Mouse (Mus musculus): Measurements from ENCODE around the gene Cwc22. TPM values are rescaled to one million over a fixed set of nuclear protein-coding genes. Genes with fewer than 3 reads are reported as not detected.

Gene Cwc22
- polyA plus RNA-seq, 1 experiment = 4.9 TPM

DNA sequence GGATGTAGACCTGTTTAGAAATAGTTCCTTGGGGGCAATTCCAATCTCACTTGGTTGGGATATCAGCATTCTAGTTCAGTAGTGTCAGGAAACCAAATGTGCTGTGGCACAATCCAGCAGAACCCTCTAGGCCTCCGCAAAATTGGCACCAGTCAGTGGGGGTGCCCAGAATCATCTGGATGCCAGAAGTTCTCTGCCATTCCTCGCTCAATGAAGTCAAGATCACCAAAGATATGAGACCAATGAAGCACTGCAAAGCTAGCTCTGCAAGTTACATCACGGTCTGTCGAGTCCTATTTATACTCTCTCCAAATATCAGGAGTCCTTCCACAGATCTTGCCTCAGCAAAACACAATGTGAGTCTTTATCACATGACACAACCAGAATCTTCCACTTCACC, 35.7 kb upstream of the Cwc22 start:
- Histone ChIP-seq H3K4me3 (replicated peaks) (no peak overlapping the region), H3K4me1 (ENCODE audit: control insufficient read depth) (no peaks in the 10 kb centered on the region), H3K27me3 (ENCODE audit: control insufficient read depth) (no peaks in the 10 kb centered on the region; the same call in 1 of the 2 replicates), H3K36me3 (ENCODE audit: control insufficient read depth) (no peaks in the 10 kb centered on the region), H3K9me3 (ENCODE audit: control insufficient read depth, low read length) (peaks cover 24% of the 10 kb centered on the region)
- TF ChIP-seq TAL1 (IDR thresholded peaks at IDR 0.05; ENCODE audit: low read length) = no peak
- TF ChIP-seq GATA1 (IDR thresholded peaks at IDR 0.05; ENCODE audit: low read length) = no peak

DNA sequence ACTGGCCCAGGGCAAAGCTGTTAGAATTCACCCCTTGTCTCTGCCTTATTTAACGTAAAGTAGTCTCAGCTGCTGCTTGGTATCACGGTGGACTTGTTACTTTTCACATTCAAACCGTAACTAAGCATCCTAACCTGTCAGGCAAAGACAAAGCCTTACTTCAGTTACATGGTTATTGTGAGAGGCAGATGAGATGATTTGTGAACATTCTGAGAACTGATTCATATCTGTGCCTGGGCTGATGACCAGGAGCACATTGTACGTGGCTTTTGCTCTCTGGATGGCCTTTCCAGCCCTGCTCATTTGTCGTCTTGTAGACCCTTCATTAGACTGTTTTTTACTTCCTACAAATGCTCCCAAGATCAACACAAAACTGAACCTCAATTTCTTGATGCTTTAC, 34.5 kb upstream of the Cwc22 start:
- Histone ChIP-seq H3K36me3 (ENCODE audit: control insufficient read depth) (no peaks in the 10 kb centered on the region), H3K27me3 (ENCODE audit: control insufficient read depth) (no peaks in the 10 kb centered on the region; the same call in 1 of the 2 replicates), H3K9me3 (ENCODE audit: control insufficient read depth, low read length) (peaks cover 32% of the 10 kb centered on the region), H3K4me1 (ENCODE audit: control insufficient read depth) (no peaks in the 10 kb centered on the region; the same call in 1 of the 2 replicates), H3K4me3 (replicated peaks) (no peak overlapping the region)
- no peak for TF ChIP-seq GATA1 (IDR thresholded peaks at IDR 0.05; ENCODE audit: low read length)
- no peak for TF ChIP-seq TAL1 (IDR thresholded peaks at IDR 0.05; ENCODE audit: low read length)

DNA sequence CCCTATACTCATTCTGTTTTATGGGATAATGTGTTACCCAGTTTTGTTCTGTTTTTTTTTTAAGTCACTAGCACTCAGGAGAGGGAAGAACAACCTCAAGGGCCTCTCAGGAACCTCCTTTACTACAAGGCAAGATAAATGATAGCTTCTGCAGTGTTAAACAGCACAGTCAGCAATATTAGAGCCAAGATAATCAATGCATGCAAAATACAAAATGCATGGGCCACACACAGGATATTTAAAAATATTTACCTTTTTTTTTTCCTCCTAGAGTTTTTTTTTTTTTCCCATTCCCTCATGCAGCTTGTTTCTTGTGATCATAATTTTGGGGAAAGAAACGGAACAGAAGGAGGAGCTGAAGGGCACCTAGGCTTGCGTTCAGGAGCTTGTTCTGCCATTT, 33.3 kb upstream of the Cwc22 start:
- H3K36me3 ChIP-seq (ENCODE audit: control insufficient read depth) = no peaks in the 10 kb centered on the region
- H3K9me3 ChIP-seq (ENCODE audit: control insufficient read depth, low read length) = peaks cover 32% of the 10 kb centered on the region

DNA sequence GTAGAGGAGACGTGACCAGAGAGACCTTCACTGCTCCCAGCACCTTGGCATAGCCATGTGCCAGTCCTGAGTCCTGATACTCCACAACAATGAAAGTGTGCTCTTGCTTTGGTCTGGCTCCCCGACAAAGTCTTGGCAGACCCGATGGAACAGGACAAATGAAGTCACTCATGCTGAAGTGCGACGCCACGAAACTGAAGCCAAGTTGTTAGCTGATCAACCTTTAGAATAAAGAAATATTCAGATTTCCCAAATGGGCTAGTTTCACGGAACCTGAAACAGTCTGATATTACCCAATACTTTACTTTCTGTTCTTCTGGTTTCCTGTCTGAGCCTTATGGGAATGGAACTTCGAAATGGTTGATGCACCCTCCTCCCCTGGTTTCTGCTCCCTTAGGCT, 32.9 kb upstream of the Cwc22 start:
- no peaks in the 10 kb centered on the region for H3K36me3 ChIP-seq (ENCODE audit: control insufficient read depth)
- H3K4me3 ChIP-seq (replicated peaks) = no peak overlapping the region
- no peaks in the 10 kb centered on the region; the same call in 1 of the 2 replicates for H3K4me1 ChIP-seq (ENCODE audit: control insufficient read depth)
- H3K27me3 ChIP-seq (ENCODE audit: control insufficient read depth) = no peaks in the 10 kb centered on the region; the same call in 1 of the 2 replicates
- TF ChIP-seq GATA1 (IDR thresholded peaks at IDR 0.05; ENCODE audit: low read length) (no peak), TAL1 (IDR thresholded peaks at IDR 0.05; ENCODE audit: low read length) (no peak)
- peaks cover 32% of the 10 kb centered on the region for H3K9me3 ChIP-seq (ENCODE audit: control insufficient read depth, low read length)

More for the DNA sequence above, 33.3 kb upstream of the Cwc22 start:
- Histone ChIP-seq H3K4me3 (replicated peaks) (no peak overlapping the region), H3K27me3 (ENCODE audit: control insufficient read depth) (no peaks in the 10 kb centered on the region; the same call in 1 of the 2 replicates), H3K4me1 (ENCODE audit: control insufficient read depth) (no peaks in the 10 kb centered on the region; the same call in 1 of the 2 replicates)
- TF ChIP-seq GATA1 (IDR thresholded peaks at IDR 0.05; ENCODE audit: low read length) = peak; percentile 0; the same call in 1 of the 2 replicates
- no peak for TF ChIP-seq TAL1 (IDR thresholded peaks at IDR 0.05; ENCODE audit: low read length)

DNA sequence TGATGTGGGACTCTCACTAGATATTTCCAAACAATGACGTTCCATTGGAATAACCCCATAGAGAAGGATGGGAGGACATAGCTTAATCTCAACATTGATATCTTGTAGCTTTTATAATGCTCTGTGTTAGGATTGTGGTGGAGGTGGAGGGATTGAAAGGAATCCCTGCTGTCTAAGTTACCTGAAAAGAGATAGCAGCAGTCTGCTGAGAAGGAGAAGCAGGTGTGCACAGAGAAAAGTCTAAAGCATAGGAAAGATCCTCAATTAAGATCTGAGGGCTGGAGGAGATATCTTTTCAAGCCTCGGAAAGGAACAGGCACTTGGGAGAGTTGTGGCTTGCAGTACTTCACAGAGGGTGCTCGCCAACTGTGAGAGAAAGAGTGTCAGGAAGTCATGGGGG, 32.1 kb upstream of the Cwc22 start:
- no peak overlapping the region for H3K4me3 ChIP-seq (replicated peaks)
- no peaks in the 10 kb centered on the region; the same call in 1 of the 2 replicates for H3K4me1 ChIP-seq (ENCODE audit: control insufficient read depth)
- no peaks in the 10 kb centered on the region for H3K36me3 ChIP-seq (ENCODE audit: control insufficient read depth)
- peaks cover 32% of the 10 kb centered on the region for H3K9me3 ChIP-seq (ENCODE audit: control insufficient read depth, low read length)
- TF ChIP-seq TAL1 (IDR thresholded peaks at IDR 0.05; ENCODE audit: low read length) (no peak), GATA1 (IDR thresholded peaks at IDR 0.05; ENCODE audit: low read length) (0 out of 2 replicates have a peak, but pooled peaks have one; percentile 17)
- no peaks in the 10 kb centered on the region for H3K27me3 ChIP-seq (ENCODE audit: control insufficient read depth)

DNA sequence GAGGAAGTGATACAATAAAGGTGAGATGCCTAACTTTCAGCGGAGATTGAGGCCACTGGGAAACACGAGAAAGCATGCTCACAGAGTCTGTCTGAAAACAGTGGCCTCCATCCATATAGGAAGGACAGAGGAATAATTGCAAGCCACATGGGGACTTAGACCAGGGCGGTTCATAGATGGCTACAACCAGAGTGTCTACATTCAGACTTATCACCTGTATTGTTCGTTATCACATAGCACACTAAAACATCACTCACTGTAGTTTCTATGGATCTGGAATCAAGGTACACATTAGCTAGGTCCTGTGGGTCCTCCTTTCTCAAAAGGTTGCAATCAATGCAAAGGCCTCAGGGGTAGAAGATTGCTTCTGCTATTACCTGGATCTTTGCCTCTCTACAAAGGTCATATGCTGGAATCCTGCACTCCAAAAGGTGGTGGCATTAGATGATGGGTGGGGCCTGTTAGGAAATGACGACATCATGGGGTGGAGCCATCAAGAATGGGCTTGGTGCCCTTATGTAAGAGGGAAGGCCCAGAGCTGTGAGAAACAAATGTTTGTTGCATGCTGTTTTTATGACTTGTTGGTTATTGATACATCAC, 30.2 kb upstream of the Cwc22 start:
- peaks cover 28% of the 10 kb centered on the region for H3K9me3 ChIP-seq (ENCODE audit: control insufficient read depth, low read length)
- no peak for TF ChIP-seq TAL1 (IDR thresholded peaks at IDR 0.05; ENCODE audit: low read length)
- peak; percentile 7; the same call in 1 of the 2 replicates for TF ChIP-seq GATA1 (IDR thresholded peaks at IDR 0.05; ENCODE audit: low read length)

GRCm38 (mm10) chr2:77975606-77976005, 29.4 kb upstream of the Cwc22 start:
- Histone ChIP-seq H3K4me3 (replicated peaks) (no peak overlapping the region), H3K36me3 (ENCODE audit: control insufficient read depth) (no peaks in the 10 kb centered on the region), H3K4me1 (ENCODE audit: control insufficient read depth) (no peaks in the 10 kb centered on the region; the same call in 1 of the 2 replicates), H3K27me3 (ENCODE audit: control insufficient read depth) (no peaks in the 10 kb centered on the region), H3K9me3 (ENCODE audit: control insufficient read depth, low read length) (peaks cover 25% of the 10 kb centered on the region)
- TF ChIP-seq GATA1 (IDR thresholded peaks at IDR 0.05; ENCODE audit: low read length) = no peak
- no peak; the same call in 2 of the 3 replicates for TF ChIP-seq TAL1 (IDR thresholded peaks at IDR 0.05; ENCODE audit: low read length)

More for the DNA sequence above, 30.2 kb upstream of the Cwc22 start:
- H3K27me3 ChIP-seq (ENCODE audit: control insufficient read depth) = no peaks in the 10 kb centered on the region
- no peaks in the 10 kb centered on the region for H3K36me3 ChIP-seq (ENCODE audit: control insufficient read depth)
- no peak overlapping the region for H3K4me3 ChIP-seq (replicated peaks)
- H3K4me1 ChIP-seq (ENCODE audit: control insufficient read depth) = no peaks in the 10 kb centered on the region; the same call in 1 of the 2 replicates

GRCm38 (mm10) chr2:77974986-77975385, 28.8 kb upstream of the Cwc22 start:
- no peaks in the 10 kb centered on the region for H3K27me3 ChIP-seq (ENCODE audit: control insufficient read depth)
- H3K4me3 ChIP-seq (replicated peaks) = no peak overlapping the region
- peaks cover 25% of the 10 kb centered on the region for H3K9me3 ChIP-seq (ENCODE audit: control insufficient read depth, low read length)
- no peaks in the 10 kb centered on the region; the same call in 1 of the 2 replicates for H3K4me1 ChIP-seq (ENCODE audit: control insufficient read depth)
- no peaks in the 10 kb centered on the region for H3K36me3 ChIP-seq (ENCODE audit: control insufficient read depth)
- TF ChIP-seq TAL1 (IDR thresholded peaks at IDR 0.05; ENCODE audit: low read length) = no peak; the same call in 2 of the 3 replicates
- peak; percentile 51; the same call in 1 of the 2 replicates for TF ChIP-seq GATA1 (IDR thresholded peaks at IDR 0.05; ENCODE audit: low read length)

DNA sequence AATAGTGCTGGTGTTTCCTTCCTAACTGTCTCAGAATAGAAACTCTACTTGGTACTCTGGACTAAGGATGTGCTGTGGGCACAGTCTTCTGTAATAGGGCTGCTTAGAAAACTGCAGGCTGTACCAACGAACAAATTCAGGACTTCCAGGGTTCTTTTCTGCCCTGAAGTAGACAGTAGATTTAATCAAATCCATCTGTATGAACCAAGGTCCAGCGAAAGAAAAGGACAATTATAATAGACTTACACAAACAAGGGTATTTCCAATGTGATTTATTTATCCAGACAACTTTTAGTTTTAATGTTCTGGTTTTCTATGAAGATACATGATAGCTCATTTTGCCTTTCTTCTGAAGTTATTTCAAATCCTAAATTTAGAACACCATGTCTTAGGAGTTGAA, 28.2 kb upstream of the Cwc22 start:
- H3K4me1 ChIP-seq (ENCODE audit: control insufficient read depth) = no peaks in the 10 kb centered on the region; the same call in 1 of the 2 replicates
- no peaks in the 10 kb centered on the region for H3K27me3 ChIP-seq (ENCODE audit: control insufficient read depth)
- H3K4me3 ChIP-seq (replicated peaks) = no peak overlapping the region
- TF ChIP-seq TAL1 (IDR thresholded peaks at IDR 0.05; ENCODE audit: low read length) (no peak), GATA1 (IDR thresholded peaks at IDR 0.05; ENCODE audit: low read length) (no peak)
- peaks cover 24% of the 10 kb centered on the region for H3K9me3 ChIP-seq (ENCODE audit: control insufficient read depth, low read length)
- no peaks in the 10 kb centered on the region for H3K36me3 ChIP-seq (ENCODE audit: control insufficient read depth)

Measured in erythroblast, embryonic 14.5 days (primary cell).